Mouse (Mus musculus) stomach, embryonic 14.5 days (tissue): ENCODE measurements at regions not wholly inside any gene's neighbourhood (a gene's known extent, or its start where the extent isn't known, plus 50 kb on each side); places are given as distances from the start of the nearest gene placed in this dataset.

ENCODE experiments used
- ATAC-seq: fragments of 200-750 bp; cut with Nextera tagmentation; 2 replicates; pipeline ENCODE4 v1.8.0; 2017; ENCODE audit warnings: low read depth, moderate TSS enrichment; ENCODE audit not compliant: insufficient number of reproducible peaks, insufficient read depth, low FRiP score
- H3K27ac ChIP-seq: fragments of 300-500 bp; sonication (generic); 2 replicates; pipeline ENCODE4 v1.5.1; 2014; ENCODE audit warnings: mild to moderate bottlenecking, low read length, moderate library complexity, mixed read lengths
- H3K27me3 ChIP-seq: fragments of 300-500 bp; sonication (generic); 2 replicates; pipeline ENCODE4 v1.6.1; 2014; ENCODE audit warnings: low read length, control low read depth, mixed read lengths; ENCODE audit not compliant: control insufficient read depth, insufficient read depth
- H3K36me3 ChIP-seq: fragments of 300-500 bp; sonication (generic); 2 replicates; pipeline ENCODE4 v1.6.1; 2014; ENCODE audit warnings: mild to moderate bottlenecking, control low read depth, low read length, moderate library complexity, mixed read lengths; ENCODE audit not compliant: control insufficient read depth, insufficient read depth
- H3K4me1 ChIP-seq: fragments of 300-500 bp; sonication (generic); 2 replicates; pipeline ENCODE4 v1.6.1; 2014; ENCODE audit warnings: low read length, control low read depth, mixed read lengths; ENCODE audit not compliant: control insufficient read depth, insufficient read depth
- H3K4me2 ChIP-seq: fragments of 300-500 bp; sonication (generic); replicated peaks from 2 replicates; pipeline ENCODE4 v1.6.1; 2014; ENCODE audit warnings: low read depth, low read length, control low read depth
- H3K4me3 ChIP-seq: fragments of 300-500 bp; sonication (generic); 2 replicates; pipeline ENCODE4 v1.5.1; 2014; ENCODE audit warnings: low read depth, low read length, control low read depth
- H3K9ac ChIP-seq: fragments of 300-500 bp; sonication (generic); replicated peaks from 2 replicates; pipeline ENCODE4 v1.6.1; 2014; ENCODE audit warnings: low read depth, mild to moderate bottlenecking, control low read depth, low read length, moderate library complexity, mixed read lengths
- H3K9me3 ChIP-seq: fragments of 300-500 bp; sonication (generic); 2 replicates; pipeline ENCODE4 v1.6.1; 2016; ENCODE audit warnings: low read depth, low read length, control low read depth; ENCODE audit not compliant: control insufficient read depth
- WGBS: fragments of 180-500 bp; shearing (Covaris S2); extraction: QIAGEN DNeasy Blood & Tissue Kit; methylation state at CpG from one replicate; pipeline ENCODE4 v1.1.7; 2014; 5-methylcytosine and 5-hydroxymethylcytosine counted together

DNA sequence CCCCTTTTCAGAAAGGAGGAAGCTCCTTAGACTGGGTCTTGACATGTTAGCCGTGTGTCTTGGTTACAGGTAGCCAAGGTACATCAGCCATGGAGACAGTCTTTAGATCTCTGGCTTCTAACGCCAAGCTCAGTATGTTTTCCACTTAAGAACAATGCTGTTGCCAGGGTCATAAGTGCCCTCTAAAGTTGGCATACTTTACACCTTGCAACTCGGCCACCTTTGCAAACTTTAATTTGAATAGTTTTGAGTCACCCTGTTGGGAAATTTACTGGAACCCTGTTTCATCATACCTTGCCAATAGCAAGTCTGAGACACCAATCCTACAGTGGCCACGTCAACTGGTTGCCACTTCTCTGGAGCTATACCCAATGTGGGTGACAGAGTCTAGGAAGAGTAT lies 242.3 kb upstream of the Klf4 start:
- H3K27me3 ChIP-seq = no peaks in the 10 kb centered on the region
- H3K36me3 ChIP-seq = no peaks in the 10 kb centered on the region
- 88% methylated on average over 4 of the region's 4 CpGs for WGBS
- ATAC-seq = no peak
- no peak overlapping the region for H3K4me2 ChIP-seq
- H3K4me1 ChIP-seq = no peaks in the 10 kb centered on the region
- H3K27ac ChIP-seq = no peak overlapping the region
- H3K4me3 ChIP-seq = no peak overlapping the region
- H3K9ac ChIP-seq = no peak overlapping the region
- no peaks in the 10 kb centered on the region for H3K9me3 ChIP-seq

DNA sequence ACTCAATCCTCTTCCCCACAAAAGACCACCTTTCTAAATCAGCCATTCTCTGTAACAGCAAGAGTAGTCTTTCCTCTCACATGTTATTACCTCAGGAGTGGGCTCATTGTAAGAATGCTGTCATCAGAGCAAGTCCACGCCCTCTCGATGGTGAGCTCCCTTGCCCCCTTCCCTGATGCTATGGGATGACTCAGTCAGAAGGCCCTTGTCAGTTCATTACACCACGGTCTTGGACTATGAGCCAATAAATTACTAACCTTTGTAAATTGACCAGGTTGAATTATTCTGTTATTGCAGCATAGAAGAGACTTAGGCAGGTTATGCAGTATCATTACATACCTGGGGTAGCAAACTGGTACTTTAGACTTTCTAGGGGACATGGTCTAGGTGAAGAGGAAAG lies 237.4 kb upstream of the Klf4 start:
- Histone ChIP-seq H3K27me3 (no peaks in the 10 kb centered on the region), H3K9me3 (no peaks in the 10 kb centered on the region), H3K27ac (no peak overlapping the region), H3K36me3 (no peaks in the 10 kb centered on the region), H3K4me2 (no peak overlapping the region), H3K4me1 (no peaks in the 10 kb centered on the region), H3K4me3 (no peak overlapping the region), H3K9ac (no peak overlapping the region)
- WGBS = 92% methylated on average over 3 of the region's 3 CpGs
- ATAC-seq = no peak

DNA sequence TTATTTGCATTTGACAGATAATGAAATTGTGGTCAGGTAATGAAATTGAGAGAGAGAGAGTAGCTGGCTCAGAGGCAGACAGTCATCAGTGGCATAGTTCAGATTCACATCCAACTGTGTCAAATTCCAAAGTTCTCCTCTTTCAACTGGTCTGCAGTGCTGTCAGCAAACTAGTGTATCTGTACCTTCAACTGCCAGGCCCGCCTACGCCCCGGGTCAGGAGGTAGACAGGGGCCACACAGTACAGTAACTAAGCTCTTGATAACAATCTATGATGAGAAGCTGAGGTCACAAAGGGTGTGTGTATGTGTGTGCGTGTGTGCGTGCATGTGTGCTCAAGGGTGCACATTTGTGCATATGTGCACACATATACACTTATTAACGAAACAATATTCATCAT lies 236.1 kb upstream of the Klf4 start:
- Histone ChIP-seq H3K9me3 (no peaks in the 10 kb centered on the region), H3K4me2 (no peak overlapping the region), H3K27ac (no peak overlapping the region), H3K4me3 (no peak overlapping the region), H3K4me1 (no peaks in the 10 kb centered on the region), H3K36me3 (no peaks in the 10 kb centered on the region), H3K27me3 (no peaks in the 10 kb centered on the region), H3K9ac (no peak overlapping the region)
- WGBS = 87% methylated on average over 6 of the region's 6 CpGs
- ATAC-seq = no peak

DNA sequence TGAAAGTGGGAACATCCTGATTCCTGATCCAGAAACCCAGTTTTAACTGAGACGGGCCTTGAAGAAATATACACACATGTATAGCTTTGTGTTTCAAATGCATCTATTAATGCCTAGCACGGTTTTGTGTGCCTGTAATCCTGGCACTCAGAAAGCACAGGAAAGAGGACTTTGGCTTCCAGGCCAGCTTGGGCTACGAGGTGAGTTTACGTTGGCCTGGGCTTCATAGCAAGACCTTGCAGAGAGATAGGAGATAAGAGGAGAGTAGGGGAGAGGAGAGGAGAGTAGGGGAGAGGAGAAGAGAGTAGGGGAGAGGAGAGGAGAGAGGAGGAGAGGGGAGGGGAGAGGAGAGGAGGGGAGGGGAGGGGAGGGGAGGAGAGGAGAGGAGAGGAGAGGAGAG lies 234.9 kb upstream of the Klf4 start:
- WGBS = 61% methylated on average over 4 of the region's 4 CpGs
- H3K4me2 ChIP-seq = no peak overlapping the region
- no peaks in the 10 kb centered on the region for H3K4me1 ChIP-seq
- H3K27ac ChIP-seq = no peak overlapping the region
- no peak overlapping the region for H3K4me3 ChIP-seq
- H3K27me3 ChIP-seq = no peaks in the 10 kb centered on the region
- no peaks in the 10 kb centered on the region for H3K9me3 ChIP-seq
- no peak for ATAC-seq
- H3K9ac ChIP-seq = no peak overlapping the region
- H3K36me3 ChIP-seq = no peaks in the 10 kb centered on the region

DNA sequence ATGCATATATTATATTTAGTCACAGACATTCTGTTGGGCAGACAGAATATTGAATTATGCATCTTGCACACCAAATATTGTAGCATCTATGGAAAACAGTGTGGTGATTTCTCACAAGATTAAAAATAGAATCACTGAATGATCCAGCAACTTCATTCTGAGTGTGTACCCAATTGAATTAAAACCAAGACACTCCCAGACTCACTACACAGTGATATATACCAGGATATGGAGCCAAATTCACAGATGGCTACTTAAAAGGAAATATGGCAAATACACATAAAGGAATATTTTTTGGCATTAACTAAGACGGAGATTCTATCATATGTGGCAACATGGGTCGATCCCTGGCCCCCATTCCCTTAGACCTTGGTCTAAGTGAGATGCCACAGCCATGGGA lies 233.5 kb upstream of the Klf4 start:
- Histone ChIP-seq H3K27ac (no peak overlapping the region), H3K9ac (no peak overlapping the region), H3K27me3 (no peaks in the 10 kb centered on the region), H3K9me3 (no peaks in the 10 kb centered on the region), H3K4me2 (no peak overlapping the region), H3K4me3 (no peak overlapping the region), H3K4me1 (no peaks in the 10 kb centered on the region), H3K36me3 (no peaks in the 10 kb centered on the region)
- ATAC-seq = no peak
- WGBS = 94% methylated on average over 2 of the region's 2 CpGs

DNA sequence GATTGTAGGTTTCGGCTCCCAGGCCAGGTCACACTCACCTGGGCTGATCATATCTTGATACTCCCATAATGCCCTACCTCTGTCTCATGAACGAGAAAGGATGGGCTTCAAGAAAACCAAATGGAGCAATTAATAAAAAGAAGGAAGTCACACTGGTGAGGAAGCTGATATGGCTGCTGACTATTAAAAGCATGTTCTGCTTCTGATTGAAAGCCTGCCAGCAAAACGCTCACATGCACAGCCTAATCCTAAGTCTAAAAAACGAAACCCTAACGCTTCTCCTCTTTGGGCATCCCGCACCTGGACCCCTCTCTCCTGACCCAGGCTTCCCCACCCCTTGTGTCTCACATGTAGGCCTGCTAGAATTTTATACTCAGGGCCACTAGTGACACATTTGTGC lies 230.8 kb upstream of the Klf4 start:
- H3K4me1 ChIP-seq = no peaks in the 10 kb centered on the region
- H3K4me3 ChIP-seq = no peak overlapping the region
- H3K9me3 ChIP-seq = no peaks in the 10 kb centered on the region
- WGBS = 76% methylated on average over 6 of the region's 6 CpGs
- no peak overlapping the region for H3K27ac ChIP-seq
- no peak for ATAC-seq
- no peak overlapping the region for H3K9ac ChIP-seq
- H3K4me2 ChIP-seq = no peak overlapping the region
- no peaks in the 10 kb centered on the region for H3K27me3 ChIP-seq
- H3K36me3 ChIP-seq = no peaks in the 10 kb centered on the region

DNA sequence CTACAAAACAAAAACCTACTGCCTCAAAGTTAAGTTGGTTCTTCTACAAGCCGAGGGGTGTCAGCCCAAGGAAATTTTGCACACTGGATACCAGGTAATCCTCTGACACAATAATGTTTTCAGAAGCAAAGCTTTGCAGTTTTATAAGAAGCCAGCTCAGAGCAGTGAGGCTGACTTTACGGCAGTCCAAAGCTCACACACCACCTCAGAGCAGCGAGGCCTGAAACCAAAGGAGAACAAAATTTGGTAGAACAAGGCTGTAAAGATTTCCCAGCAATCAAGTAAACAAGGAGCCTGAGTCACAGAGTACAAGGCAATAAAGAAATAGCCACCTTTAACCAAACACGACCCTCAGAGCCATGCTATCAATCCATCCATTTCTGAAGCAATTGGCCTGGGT lies 230.1 kb upstream of the Klf4 start:
- 66% methylated on average over 4 of the region's 4 CpGs for WGBS
- H3K27ac ChIP-seq = no peak overlapping the region
- no peaks in the 10 kb centered on the region for H3K27me3 ChIP-seq
- H3K4me1 ChIP-seq = no peaks in the 10 kb centered on the region
- no peak for ATAC-seq
- no peak overlapping the region for H3K4me3 ChIP-seq
- H3K9ac ChIP-seq = no peak overlapping the region
- no peak overlapping the region for H3K4me2 ChIP-seq
- no peaks in the 10 kb centered on the region for H3K36me3 ChIP-seq
- H3K9me3 ChIP-seq = no peaks in the 10 kb centered on the region

DNA sequence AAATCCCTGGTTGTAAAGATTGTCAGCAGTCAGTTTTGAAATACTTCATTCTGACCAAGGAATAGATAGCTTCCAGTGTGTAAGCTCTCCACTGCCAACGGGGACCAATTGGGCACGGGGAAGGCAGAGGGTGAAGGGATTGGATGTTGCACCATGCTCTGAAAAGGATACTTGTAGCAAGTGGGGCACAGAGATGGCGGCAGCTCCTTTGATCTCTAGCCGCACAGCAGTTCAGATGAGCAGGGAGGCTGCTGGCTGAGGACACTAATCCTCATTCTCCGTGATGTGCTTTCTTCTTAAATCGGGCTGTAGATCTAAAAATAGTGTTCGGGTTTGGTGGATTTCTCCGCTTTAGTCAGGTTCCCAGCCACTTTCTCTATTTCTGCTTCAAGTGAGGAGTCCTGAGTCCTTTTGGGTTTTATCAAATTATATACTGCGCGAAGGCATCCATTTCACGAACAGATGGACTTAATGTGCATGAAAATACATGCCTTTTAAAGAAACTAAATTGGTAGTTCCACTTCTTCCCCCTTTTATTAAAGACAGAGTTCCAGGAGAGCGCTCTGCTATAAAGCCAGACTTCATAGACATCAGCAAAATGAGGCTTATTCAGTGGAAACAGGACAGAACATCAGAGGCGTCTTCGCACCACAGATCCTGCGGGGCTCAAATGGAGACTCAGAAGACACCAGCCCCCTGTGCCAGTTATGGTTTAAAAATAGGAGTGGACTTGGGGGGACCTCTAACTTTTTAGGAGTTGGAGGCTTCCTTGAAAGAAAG lies 225.1 kb upstream of the Klf4 start:
- Histone ChIP-seq H3K4me2 (no peak overlapping the region), H3K27ac (no peak overlapping the region), H3K9ac (no peak overlapping the region), H3K36me3 (no peaks in the 10 kb centered on the region), H3K4me1 (no peaks in the 10 kb centered on the region), H3K9me3 (no peaks in the 10 kb centered on the region), H3K4me3 (no peak overlapping the region), H3K27me3 (no peaks in the 10 kb centered on the region)
- ATAC-seq = no peak
- 73% methylated on average over 15 of the region's 15 CpGs for WGBS

DNA sequence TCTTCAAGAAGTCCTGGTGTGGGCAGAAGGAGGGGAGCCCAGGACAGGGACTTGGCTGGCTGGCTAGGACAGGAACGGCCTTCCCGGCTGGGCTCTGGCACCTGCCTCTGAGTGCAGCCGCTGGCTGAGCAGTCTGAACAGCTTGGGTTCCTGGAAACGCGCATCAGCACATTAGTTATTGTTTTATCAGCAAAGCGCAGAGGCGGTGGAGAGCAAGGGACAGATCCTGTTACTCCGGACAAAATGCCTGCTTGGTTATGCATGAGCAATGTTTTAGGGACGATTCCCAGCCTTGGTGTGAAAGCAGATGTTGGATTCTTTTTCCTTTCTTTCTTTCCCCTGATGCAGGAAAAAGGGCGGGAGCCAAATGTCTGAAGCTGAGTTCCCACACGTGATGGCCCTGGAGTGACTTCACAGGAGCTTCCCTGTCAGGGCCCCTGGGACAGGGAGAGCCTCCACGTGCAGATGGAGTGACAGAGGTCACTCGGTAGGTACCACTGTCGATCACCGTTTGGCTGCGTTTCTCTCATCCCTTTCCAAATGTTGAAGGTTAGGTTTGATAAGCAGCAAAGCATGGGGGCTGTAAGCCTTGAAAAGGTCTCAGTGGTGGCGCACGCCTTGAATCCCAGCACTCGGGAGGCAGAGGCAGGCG lies 217.8 kb upstream of the Klf4 start:
- Histone ChIP-seq H3K4me3 (no peak overlapping the region), H3K9me3 (no peaks in the 10 kb centered on the region), H3K27ac (no peak overlapping the region), H3K4me2 (no peak overlapping the region), H3K9ac (no peak overlapping the region), H3K27me3 (no peaks in the 10 kb centered on the region), H3K4me1 (no peaks in the 10 kb centered on the region), H3K36me3 (no peaks in the 10 kb centered on the region)
- no peak for ATAC-seq
- WGBS = 71% methylated on average over 20 of the region's 20 CpGs
